Mouse (Mus musculus): ENCODE data around the gene Rora. TPM values are rescaled to one million over a fixed set of nuclear protein-coding genes. Genes with fewer than 3 reads are reported as not detected.

Rora gene
- polyA plus RNA-seq, 1 experiment from 2014 or later: 2.7 TPM

DNA sequence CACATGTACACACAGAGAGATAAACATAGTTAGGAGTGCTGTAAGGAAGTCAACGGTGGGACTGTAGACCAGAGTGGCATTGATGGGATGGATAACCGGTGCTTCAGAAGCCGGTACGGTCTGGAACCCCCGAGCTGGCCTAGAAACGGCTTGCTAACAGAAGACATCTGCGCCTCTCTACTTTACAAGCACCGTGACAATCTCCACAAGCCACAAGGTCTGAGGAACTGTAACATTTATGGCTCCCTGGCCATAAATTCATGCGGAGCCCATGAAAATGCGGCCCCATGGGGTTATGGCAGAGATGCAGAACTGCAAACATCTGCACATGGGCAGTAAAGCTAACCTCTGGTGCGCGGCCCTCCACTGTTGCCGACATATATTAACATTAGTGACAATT lies 141.7 kb downstream of the Rora start:
- DNase-seq (no peak), ATAC-seq (ENCODE audit: low read depth) (no peak)
- no peak overlapping the region for H3K4me3 ChIP-seq (replicated peaks)
- H3K4me2 ChIP-seq: no peak overlapping the region
- H3K9me3 ChIP-seq (replicated peaks): 0 out of 2 replicates have a peak, but pooled peaks cover 2% of the 10 kb centered on the region
- no peaks in the 10 kb centered on the region for H3K27me3 ChIP-seq
- 74% methylated on average over 13 of the region's 13 CpGs for WGBS (ENCODE audit: insufficient replicate concordance)
- no peak overlapping the region for H3K9ac ChIP-seq
- H3K4me1 ChIP-seq (replicated peaks): no peaks in the 10 kb centered on the region
- no peaks in the 10 kb centered on the region for H3K36me3 ChIP-seq
- H3K27ac ChIP-seq: no peak overlapping the region

DNA sequence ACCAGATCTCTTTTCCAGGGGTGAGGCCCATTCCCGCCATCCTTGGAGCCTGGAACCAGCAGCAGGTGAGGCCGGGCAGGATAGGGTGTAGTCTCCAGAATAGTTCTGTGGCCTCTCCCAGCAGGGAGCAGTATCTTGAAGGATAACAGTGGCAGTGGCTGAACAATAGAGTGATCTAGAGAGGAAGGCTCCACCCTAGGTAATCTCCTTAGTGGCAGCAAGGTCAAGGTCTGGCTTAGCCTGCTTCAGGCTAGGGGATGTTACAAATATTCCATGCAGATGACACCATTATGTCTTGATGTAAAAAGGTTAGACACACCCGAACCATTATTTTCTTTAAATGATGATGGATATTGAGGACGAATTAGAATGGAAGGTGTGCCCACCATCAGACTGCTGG lies 144.6 kb downstream of the Rora start:
- Histone ChIP-seq H3K27ac (no peak overlapping the region), H3K4me3 (replicated peaks) (no peak overlapping the region), H3K9me3 (replicated peaks) (peaks cover 10% of the 10 kb centered on the region; the same call in 1 of the 2 replicates), H3K9ac (no peak overlapping the region), H3K27me3 (no peaks in the 10 kb centered on the region), H3K4me1 (replicated peaks) (no peaks in the 10 kb centered on the region), H3K4me2 (no peak overlapping the region), H3K36me3 (no peaks in the 10 kb centered on the region)
- ATAC-seq (ENCODE audit: low read depth) (no peak), DNase-seq (no peak)
- 56% methylated on average over 4 of the region's 4 CpGs for WGBS (ENCODE audit: insufficient replicate concordance)

DNA sequence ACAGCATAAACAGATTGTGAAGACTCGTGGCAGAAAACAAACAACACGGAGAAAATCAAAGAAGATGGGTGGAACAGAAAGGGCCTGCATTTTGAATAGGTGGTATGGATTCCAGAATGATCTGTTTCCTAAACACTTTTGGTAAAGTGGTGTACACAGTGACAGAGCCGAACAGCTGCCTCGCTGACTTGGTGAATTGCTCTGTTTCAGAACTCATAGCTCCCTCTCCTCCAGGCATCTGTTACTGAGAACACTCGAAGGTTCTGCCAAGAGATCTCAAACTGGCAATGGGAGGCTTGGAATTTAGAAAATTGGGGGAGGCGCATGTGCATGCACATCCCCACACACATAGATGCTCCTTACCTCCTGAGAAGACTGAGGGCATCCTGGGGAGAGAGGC lies 145.5 kb downstream of the Rora start:
- H3K27me3 ChIP-seq: no peaks in the 10 kb centered on the region
- no peak overlapping the region for H3K27ac ChIP-seq
- 63% methylated on average over 6 of the region's 6 CpGs for WGBS (ENCODE audit: insufficient replicate concordance)

DNA sequence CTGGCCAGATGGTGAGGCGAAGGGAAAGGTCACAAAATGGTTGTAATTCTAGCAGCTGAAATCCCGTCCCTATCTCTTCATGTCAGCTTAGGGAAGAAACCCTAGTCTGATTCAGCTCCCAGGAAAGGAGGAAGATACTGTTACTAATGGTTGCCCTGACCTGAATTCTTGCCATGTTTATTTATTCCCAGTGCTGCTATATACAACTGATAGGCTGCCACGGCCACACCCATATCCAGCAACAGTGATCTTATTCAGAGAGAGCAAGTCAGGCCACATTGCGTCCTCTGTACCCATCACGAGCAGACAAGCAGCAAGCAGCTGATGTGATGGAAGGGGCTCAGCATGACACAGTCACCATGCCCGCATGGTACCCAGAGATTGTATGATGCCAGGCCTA lies 150.6 kb downstream of the Rora start:
- DNase-seq: no peak
- Histone ChIP-seq H3K9ac (no peak overlapping the region), H3K27ac (no peak overlapping the region), H3K4me3 (replicated peaks) (no peak overlapping the region), H3K4me1 (replicated peaks) (no peaks in the 10 kb centered on the region), H3K4me2 (no peak overlapping the region), H3K36me3 (no peaks in the 10 kb centered on the region), H3K27me3 (no peaks in the 10 kb centered on the region), H3K9me3 (replicated peaks) (peaks cover 8% of the 10 kb centered on the region; the same call in 1 of the 2 replicates)
- 52% methylated on average over 6 of the region's 6 CpGs for WGBS (ENCODE audit: insufficient replicate concordance)
- no peak for ATAC-seq (ENCODE audit: low read depth)

More for the DNA sequence above, 145.5 kb downstream of the Rora start:
- Histone ChIP-seq H3K4me3 (replicated peaks) (no peak overlapping the region), H3K9me3 (replicated peaks) (peaks cover 10% of the 10 kb centered on the region; the same call in 1 of the 2 replicates), H3K9ac (no peak overlapping the region), H3K4me2 (no peak overlapping the region), H3K4me1 (replicated peaks) (no peaks in the 10 kb centered on the region), H3K36me3 (no peaks in the 10 kb centered on the region)
- no peak for DNase-seq
- no peak for ATAC-seq (ENCODE audit: low read depth)

- no peak overlapping the region for H3K4me2 ChIP-seq
- no peaks in the 10 kb centered on the region for H3K27me3 ChIP-seq
- no peak overlapping the region for H3K4me3 ChIP-seq (replicated peaks)
- H3K27ac ChIP-seq: no peak overlapping the region
- H3K4me1 ChIP-seq (replicated peaks): no peaks in the 10 kb centered on the region
- no peak for DNase-seq
- no peak for ATAC-seq (ENCODE audit: low read depth)
- peaks cover 8% of the 10 kb centered on the region; the same call in 1 of the 2 replicates for H3K9me3 ChIP-seq (replicated peaks)
- H3K36me3 ChIP-seq: no peaks in the 10 kb centered on the region
- H3K9ac ChIP-seq: no peak overlapping the region
- WGBS (ENCODE audit: insufficient replicate concordance): 41% methylated on average over 5 of the region's 5 CpGs
Observed at GRCm38 (mm10) chr9:68805776-68806175, 152.2 kb downstream of the Rora start.

GRCm38 (mm10) chr9:68807735-68808134 lies 154.1 kb downstream of the Rora start:
- WGBS (ENCODE audit: insufficient replicate concordance): 60% methylated on average over 2 of the region's 2 CpGs
- H3K4me3 ChIP-seq (replicated peaks): no peak overlapping the region
- no peak for DNase-seq
- H3K36me3 ChIP-seq: no peaks in the 10 kb centered on the region
- H3K9ac ChIP-seq: no peak overlapping the region
- no peaks in the 10 kb centered on the region for H3K9me3 ChIP-seq (replicated peaks)
- ATAC-seq (ENCODE audit: low read depth): no peak
- 0 out of 2 replicates have a peak, but pooled peaks cover 7% of the 10 kb centered on the region for H3K4me1 ChIP-seq (replicated peaks)
- no peak overlapping the region for H3K4me2 ChIP-seq
- H3K27ac ChIP-seq: no peak overlapping the region
- no peaks in the 10 kb centered on the region for H3K27me3 ChIP-seq

- WGBS (ENCODE audit: insufficient replicate concordance): 54% methylated on average over 5 of the region's 5 CpGs
- Histone ChIP-seq H3K4me1 (replicated peaks) (peaks cover 10% of the 10 kb centered on the region; the same call in 1 of the 2 replicates), H3K4me3 (replicated peaks) (no peak overlapping the region), H3K4me2 (no peak overlapping the region), H3K27ac (no peak overlapping the region), H3K36me3 (no peaks in the 10 kb centered on the region), H3K27me3 (no peaks in the 10 kb centered on the region), H3K9ac (no peak overlapping the region), H3K9me3 (replicated peaks) (no peaks in the 10 kb centered on the region)
- ATAC-seq (ENCODE audit: low read depth) (no peak), DNase-seq (no peak)
Observed at GRCm38 (mm10) chr9:68809536-68809935, 155.9 kb downstream of the Rora start.

GRCm38 (mm10) chr9:68814723-68815122 lies 161.1 kb downstream of the Rora start:
- Histone ChIP-seq H3K9me3 (replicated peaks) (no peaks in the 10 kb centered on the region), H3K27me3 (no peaks in the 10 kb centered on the region), H3K9ac (no peak overlapping the region), H3K4me1 (replicated peaks) (peaks cover 10% of the 10 kb centered on the region; the same call in 1 of the 2 replicates), H3K36me3 (no peaks in the 10 kb centered on the region), H3K4me3 (replicated peaks) (no peak overlapping the region), H3K27ac (no peak overlapping the region), H3K4me2 (no peak overlapping the region)
- ATAC-seq (ENCODE audit: low read depth) (no peak), DNase-seq (no peak)
- 72% methylated on average over 1 of the region's 1 CpGs for WGBS (ENCODE audit: insufficient replicate concordance)

DNA sequence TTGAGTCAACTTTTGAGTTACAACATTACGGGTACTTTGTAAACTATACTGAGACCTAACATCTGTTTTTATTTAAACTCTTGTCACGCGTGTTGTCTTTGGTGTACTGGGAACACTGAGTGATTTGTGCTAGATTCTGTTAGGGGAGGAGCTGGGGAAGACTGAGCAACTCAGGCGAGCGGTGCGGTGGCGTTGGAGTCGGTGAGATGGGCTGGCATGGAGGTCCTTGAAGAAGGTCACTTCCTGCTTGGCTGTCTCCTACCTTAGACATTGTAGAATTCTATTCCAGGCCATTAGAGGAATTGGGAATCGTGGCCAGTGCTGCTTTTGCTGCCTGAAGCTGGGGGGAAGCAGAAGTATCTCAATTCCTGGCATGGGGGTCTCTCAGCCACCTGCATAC lies 162.3 kb downstream of the Rora start:
- Histone ChIP-seq H3K27ac (no peak overlapping the region), H3K9ac (no peak overlapping the region), H3K4me2 (no peak overlapping the region), H3K4me1 (replicated peaks) (peaks cover 10% of the 10 kb centered on the region; the same call in 1 of the 2 replicates), H3K36me3 (no peaks in the 10 kb centered on the region), H3K27me3 (no peaks in the 10 kb centered on the region), H3K9me3 (replicated peaks) (no peaks in the 10 kb centered on the region), H3K4me3 (replicated peaks) (no peak overlapping the region)
- DNase-seq (no peak), ATAC-seq (ENCODE audit: low read depth) (no peak)
- WGBS (ENCODE audit: insufficient replicate concordance): 81% methylated on average over 9 of the region's 9 CpGs

- H3K4me2 ChIP-seq: no peak overlapping the region
- ATAC-seq (ENCODE audit: low read depth) (no peak), DNase-seq (no peak)
- H3K4me1 ChIP-seq (replicated peaks): no peaks in the 10 kb centered on the region
- no peaks in the 10 kb centered on the region for H3K9me3 ChIP-seq (replicated peaks)
- H3K9ac ChIP-seq: no peak overlapping the region
- no peaks in the 10 kb centered on the region for H3K36me3 ChIP-seq
- no peak overlapping the region for H3K4me3 ChIP-seq (replicated peaks)
- no peak overlapping the region for H3K27ac ChIP-seq
- 36% methylated on average over 4 of the region's 4 CpGs for whole genome bisulfite sequencing (ENCODE audit: insufficient replicate concordance)
- no peaks in the 10 kb centered on the region for H3K27me3 ChIP-seq
Observed at GRCm38 (mm10) chr9:68820036-68820435, 166.4 kb downstream of the Rora start.

- Histone ChIP-seq H3K9ac (no peak overlapping the region), H3K4me2 (no peak overlapping the region), H3K4me1 (replicated peaks) (no peaks in the 10 kb centered on the region), H3K27me3 (no peaks in the 10 kb centered on the region), H3K9me3 (replicated peaks) (no peaks in the 10 kb centered on the region), H3K36me3 (no peaks in the 10 kb centered on the region), H3K27ac (no peak overlapping the region), H3K4me3 (replicated peaks) (no peak overlapping the region)
- DNase-seq (no peak), ATAC-seq (ENCODE audit: low read depth) (no peak)
Observed at GRCm38 (mm10) chr9:68820478-68820877, 166.9 kb downstream of the Rora start.

- H3K27me3 ChIP-seq: no peaks in the 10 kb centered on the region
- no peak overlapping the region for H3K27ac ChIP-seq
- no peaks in the 10 kb centered on the region for H3K9me3 ChIP-seq (replicated peaks)
- no peak overlapping the region for H3K4me3 ChIP-seq (replicated peaks)
- H3K4me2 ChIP-seq: no peak overlapping the region
- no peak for ATAC-seq (ENCODE audit: low read depth)
- no peaks in the 10 kb centered on the region for H3K4me1 ChIP-seq (replicated peaks)
- DNase-seq: no peak
- no peaks in the 10 kb centered on the region for H3K36me3 ChIP-seq
- 47% methylated on average over 1 of the region's 1 CpGs for WGBS (ENCODE audit: insufficient replicate concordance)
- no peak overlapping the region for H3K9ac ChIP-seq
Observed at GRCm38 (mm10) chr9:68821388-68821787, 167.8 kb downstream of the Rora start.

Measured in liver, embryonic 13.5 days (tissue).